Comparison of ENCODE assay signal across 10 mouse cellular contexts in the genomic region with DNA sequence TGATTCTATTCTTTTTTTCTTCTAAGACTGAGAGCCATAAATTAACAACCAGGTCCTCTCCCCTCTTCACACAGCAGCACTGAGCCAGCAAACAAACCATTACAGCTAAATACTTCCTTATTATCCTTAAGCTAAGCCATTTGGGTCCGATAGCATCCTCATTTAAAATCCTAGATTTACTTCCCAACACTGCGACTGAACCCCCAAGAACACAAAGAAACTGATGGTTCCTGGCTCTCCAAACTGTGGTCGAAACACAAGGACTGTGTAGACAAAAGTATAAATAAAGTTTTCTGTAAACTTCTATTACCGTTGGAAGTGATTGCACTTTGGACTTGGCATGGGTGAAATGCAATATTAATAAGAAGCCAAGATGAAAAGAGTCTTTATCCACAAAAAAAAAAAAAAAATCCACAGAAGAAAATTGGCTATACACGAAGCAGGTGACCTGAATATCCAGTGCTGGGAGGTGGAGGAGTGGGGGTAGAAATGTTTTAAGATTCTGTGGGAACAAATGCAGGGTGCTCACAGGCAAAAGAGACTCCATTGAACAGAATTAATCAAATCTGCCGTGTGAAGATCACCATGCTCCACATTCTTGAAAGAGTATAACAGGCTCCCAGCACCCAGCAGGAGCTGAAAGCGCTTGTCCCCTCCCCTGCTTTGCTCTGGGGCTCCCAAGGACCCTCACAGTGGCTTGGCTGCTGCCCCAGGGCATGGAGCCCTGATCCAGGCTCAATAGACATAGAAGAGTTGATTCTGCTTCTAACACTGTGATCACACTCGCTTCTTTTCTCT. TPM values are rescaled to one million over a fixed set of nuclear protein-coding genes. Genes with fewer than 3 reads are reported as not detected.
DNase-seq lines count a peak whose midpoint lies in the region; TF ChIP-seq lines count a peak whose summit lies in the region.
"Had no signal": no experiment of that assay in that cellular context is flagged by ENCODE, and none has a peak within 500 bp of the region (broad histone marks: within the 10 kb centered on the region; RNA-seq: fewer than 3 reads in every experiment).

No protein-coding gene starts in this region.

- H3K4me3 ChIP-seq in left cerebral cortex, adult 2 months = no peak overlapping the region

- intact Hi-C loops in left cerebral cortex, adult 2 months (cut with DNase I) = no loop called here

- DNase-seq in embryo, embryonic 11 days = peak; percentile 47
- DNase-seq in frontal cortex, postnatal 14 days (ENCODE audit: low spot score in 2 of 2) = peak; percentile 14 to 46
- peak in 1 of 2 experiments; percentile 52 for DNase-seq in left cerebral cortex, adult 2 months (ENCODE audit: extremely low spot score in 1 of 2, low spot score in 2 of 2)
- peak; percentile 15 for DNase-seq in retina, postnatal 1 day
- DNase-seq in MN1 (ENCODE audit: low spot score) = no peak
- DNase-seq in thymus, postnatal 4 days = no peak
- DNase-seq in thymus, adult 18-20 months = no peak
- DNase-seq in lung, postnatal 14 days = no peak
- DNase-seq: heart, postnatal 36 days; lung, postnatal 10 days had no signal

- H3K27ac ChIP-seq in left cerebral cortex, adult 2 months = peak overlapping the region; percentile 72; the same call in 1 of the 2 replicates

- no peak for TF ChIP-seq CTCF in left cerebral cortex, adult 2 months (IDR thresholded peaks at IDR 0.05)

RNA-seq across cellular contexts. Expression of gene Slc7a11, which starts 21.7 kb away (rescaled TPM):
- 10 to 100 TPM; 23.9 to 25.7 TPM for total RNA-seq in left cerebral cortex, adult 2 months (2021)

Comparison
In these comparisons a context has a peak if more than half of its experiments do, and no peak if none do; other contexts are left out.
1. DNase-seq: peak in embryo, embryonic 11 days (single experiment), frontal cortex, postnatal 14 days (2 of 2) and retina, postnatal 1 day (single experiment); none in MN1 (single experiment), thymus, postnatal 4 days (single experiment), thymus, adult 18-20 months (0 of 2) and lung, postnatal 14 days (single experiment).